Mouse (Mus musculus): ENCODE results near the gene Retreg1. TPM values are rescaled to one million over a fixed set of nuclear protein-coding genes. Genes with fewer than 3 reads are reported as not detected.

Retreg1 gene
- total RNA-seq, 2 experiments from 2014 or later: 101 to 102 TPM

DNA sequence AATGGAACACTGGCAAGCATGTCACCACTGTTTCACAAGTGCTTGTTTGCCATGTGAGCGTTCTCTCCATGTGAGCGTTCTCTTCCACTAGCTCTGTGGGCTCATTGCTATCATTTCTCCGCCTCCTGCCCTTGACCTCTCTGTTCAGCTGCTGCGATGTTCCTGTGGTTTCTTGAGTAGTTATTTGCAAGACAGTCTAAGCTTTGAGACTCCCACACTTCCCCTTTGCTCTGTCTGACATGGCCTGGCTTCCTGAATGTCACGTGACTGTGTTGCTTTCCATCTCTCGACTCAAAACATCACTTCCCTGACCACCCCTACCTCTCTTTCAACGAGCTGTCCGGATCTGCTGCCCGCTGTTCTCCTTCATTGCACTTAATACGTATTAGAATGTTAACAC, 14.5 kb upstream of the Retreg1 start:
- DNase-seq (ENCODE audit: low spot score in 2 of 2): no peak

DNA sequence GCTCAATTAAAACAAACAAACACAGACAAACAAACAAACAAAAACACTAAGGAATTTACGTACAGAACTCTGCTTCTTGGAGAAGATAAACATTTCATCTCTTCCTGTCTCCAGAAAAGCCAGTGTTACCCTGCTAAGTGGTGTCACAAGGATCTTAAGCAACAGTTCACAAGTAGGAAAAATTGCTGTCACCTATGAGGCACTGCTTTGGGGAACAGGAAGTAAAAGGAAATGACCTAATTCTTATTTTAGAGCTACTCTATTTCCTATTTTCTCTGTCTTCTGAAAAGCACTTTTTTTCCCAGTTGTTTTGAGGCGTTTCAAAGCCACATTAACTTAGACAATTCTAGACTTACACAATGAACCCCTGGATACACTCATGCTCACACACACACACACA, 12.6 kb upstream of the Retreg1 start:
- DNase-seq (ENCODE audit: low spot score in 2 of 2): no peak

DNA sequence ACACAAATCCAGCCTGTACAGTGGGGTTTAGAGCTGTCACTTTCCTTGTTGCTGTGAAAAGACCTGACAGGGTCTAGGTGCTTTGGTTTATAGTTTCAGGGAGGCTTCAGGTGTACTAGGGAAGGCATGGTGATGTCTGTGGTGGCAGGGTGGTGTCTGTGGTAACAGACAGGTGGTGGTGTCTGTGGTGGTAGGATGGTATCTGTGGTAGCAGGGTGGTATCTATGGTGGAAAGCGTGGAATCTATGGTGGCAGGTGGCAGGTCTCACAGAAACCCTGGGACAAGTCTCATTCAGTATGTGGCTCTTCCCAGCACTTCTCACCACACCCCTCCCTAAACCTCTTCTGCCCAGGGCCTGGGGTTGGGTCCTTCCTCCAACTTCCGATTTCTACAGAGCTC, 8.7 kb upstream of the Retreg1 start:
- DNase-seq (ENCODE audit: low spot score in 2 of 2): no peak

DNA sequence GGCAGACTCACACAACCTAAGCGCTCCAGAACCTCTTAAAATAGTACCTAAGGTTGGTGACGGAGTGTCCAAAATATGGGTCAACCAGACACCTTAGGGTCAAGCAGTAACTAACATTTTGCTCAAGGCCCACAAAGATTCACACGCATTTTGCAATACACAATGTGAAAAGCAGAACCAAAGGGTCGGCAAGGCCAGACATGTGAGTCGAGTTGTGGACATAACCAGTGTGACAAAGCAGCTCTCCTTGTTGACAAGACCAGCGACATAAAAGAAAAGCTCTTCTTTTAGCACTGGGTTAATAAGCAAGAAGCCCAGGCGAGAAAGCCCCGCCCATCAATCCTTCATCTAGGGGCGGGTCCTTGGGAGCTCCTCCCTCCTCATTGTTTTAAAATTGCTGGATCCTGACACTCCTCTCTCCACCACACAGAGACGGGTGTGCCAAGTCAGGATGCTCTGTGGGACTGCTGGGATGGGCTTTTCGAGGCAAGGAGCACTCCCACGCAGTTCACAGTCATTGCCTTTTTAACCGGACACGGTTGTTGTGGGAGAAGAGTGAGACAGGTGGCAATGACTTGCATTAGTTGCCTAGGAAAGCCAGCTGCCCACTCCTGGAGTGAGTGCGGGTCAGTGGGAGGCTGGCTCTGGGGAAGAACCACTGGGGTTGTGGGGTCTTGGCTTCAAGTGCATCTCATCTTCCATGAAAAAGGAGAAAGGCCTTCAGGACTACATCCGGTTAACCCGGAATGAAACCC, 7.9 kb upstream of the Retreg1 start:
- DNase-seq (ENCODE audit: low spot score in 2 of 2): no peak

DNA sequence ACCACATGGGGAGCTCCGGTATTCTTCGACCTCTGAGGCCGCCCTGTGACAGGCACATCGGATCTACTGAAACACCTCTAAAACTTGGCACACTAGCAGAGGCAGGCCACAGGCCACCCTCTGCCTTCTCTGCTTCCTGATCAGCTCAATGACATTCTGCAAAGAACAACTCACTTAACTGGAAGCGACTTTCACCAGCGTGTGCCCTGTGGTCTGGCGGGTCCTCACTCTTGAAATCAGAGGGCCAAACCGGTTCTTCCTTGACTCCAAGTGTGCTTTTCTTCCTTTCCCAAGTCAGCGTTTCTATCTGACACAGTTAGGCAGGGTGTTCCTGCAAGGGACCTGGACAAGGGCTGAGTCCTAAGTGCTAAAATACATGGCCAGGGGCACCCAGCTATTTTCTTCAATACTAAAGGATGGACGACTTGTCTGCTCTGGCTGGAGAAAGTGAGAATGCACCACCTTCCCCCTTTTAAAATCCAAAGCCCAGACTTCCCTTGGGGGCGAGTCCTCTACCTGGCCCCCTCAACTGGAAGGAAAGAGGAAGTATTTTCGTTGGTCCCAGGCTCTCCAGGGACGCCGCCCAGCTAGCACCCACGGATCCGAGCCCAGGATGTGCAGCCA, 406 bp upstream of the Retreg1 start:
- DNase-seq (ENCODE audit: low spot score in 2 of 2): no peak

DNA sequence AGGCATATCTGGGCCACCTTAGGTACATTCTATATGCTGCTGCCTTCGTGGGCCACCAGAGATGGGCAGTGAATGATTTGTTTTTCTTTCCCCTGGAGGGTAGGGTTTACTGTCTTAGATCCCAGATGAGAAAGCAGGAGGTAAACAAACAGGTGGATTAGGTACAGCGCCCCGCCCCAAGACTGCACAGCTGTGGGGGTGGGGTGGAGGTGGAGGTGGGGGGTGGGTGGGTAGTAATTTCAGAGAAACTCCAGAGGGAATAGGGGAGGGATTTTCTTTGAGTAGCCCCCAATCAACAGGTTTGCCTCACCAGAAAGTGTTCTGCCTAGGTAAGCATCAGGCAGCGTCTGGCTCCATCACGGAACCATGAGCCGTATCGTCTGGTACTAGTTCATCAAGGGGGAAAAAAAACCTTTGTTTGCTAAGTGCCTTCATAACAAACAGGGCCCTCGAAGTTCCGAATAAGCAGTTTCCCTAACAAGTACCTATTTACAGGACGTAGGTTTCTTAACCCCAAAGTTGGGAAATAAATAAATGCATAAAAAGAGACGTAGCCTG, 1.1 kb downstream of the Retreg1 start:
- DNase-seq (ENCODE audit: low spot score in 2 of 2): no peak

DNA sequence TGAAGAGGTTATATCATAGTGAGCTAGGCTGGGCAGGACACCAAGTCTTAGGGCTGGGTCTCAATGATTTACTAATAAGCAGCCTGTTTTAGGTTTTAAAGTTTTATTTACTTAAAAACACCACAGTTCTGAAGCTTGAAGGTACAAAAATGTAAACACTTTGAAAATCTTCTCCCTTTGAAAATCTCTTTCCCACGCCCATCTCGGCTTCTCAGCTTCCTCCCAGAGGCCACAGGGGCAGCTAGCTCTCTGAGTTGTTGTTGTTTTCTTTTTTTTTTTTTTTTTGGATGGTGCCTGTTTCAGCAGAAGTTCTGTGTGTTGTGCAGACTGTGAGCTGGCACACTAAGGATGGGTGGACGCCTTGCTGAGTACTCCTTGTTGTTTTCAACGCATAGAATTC, 1.8 kb downstream of the Retreg1 start:
- DNase-seq (ENCODE audit: low spot score in 2 of 2): no peak

DNA sequence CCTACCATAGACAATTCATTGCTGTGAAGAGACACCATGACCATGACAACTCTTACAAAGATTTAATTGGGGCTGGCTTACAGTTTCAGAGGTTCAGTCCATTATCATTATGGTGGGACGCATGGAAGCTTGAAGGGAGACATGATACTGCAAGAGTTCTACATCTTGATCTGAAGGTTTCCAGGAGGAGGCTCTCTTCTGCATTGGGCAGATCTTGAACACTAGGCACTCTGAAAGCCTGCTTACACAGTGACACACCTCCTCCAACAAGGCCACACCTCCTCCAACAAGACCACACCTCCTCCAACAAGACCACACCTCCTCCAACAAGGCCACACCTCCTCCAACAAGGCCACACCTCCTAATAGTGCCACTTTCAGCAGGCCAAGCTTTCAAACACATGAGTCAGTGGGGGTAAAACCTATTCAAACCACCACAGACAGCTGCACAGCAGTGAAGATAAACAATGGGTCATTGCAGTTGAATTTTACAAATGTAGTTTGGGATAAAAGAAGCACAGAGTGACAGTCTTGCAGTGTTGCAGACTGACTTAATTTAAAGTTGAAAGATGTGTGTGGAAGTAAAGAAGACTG, 4.7 kb downstream of the Retreg1 start:
- DNase-seq (ENCODE audit: low spot score in 2 of 2): no peak

DNA sequence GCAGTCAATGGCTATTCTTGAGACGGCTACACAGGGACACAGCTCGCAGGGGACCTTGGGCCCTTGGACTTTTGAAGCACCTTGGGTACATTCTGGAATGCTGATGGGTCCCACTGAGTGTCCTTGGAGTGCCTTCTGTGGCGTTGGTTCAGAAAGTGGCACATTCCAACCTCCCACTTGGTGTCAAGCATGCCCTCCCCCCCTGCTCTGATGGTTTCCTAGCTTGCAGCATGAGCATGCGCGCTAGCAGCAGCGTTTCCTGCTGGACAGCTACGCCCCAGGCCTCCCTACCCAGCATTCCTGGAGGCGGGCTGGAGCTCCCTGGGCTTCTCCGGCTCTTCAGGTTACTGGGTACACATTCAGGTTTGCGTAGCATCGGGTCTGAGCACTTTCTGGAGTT, 7.6 kb downstream of the Retreg1 start:
- no peak for DNase-seq (ENCODE audit: low spot score in 2 of 2)

DNA sequence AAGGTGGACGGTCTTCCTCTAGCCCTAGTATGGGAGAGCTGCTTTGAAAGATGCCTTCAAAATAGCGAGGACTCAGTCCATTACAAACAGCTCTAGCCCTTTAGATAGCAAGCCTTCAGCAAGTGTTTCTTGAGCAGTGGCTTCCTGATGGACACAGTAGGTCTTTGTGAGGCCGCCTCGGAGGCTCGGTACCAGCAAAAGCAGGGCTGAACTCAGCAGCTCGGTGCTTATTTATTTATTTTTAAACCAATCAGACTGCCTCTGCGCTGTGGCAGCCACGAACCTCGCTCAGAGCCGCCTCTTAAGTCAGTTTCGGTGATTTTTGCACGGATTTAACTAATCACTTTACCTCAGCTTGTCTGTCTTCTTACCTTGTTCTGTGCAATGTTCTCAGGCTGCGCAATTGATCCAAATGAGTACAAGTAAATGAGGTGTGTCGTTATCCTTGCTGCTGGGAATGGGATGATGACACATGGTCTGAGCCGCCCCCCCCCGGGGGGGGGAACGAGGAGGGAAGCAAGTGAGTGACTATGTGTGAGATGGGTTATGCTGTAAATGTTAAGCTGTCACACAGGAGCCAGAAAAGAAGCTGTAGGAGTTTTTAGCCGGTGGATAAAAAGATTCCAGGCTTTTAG, 11.4 kb downstream of the Retreg1 start:
- DNase-seq (ENCODE audit: low spot score in 2 of 2): no peak

DNA sequence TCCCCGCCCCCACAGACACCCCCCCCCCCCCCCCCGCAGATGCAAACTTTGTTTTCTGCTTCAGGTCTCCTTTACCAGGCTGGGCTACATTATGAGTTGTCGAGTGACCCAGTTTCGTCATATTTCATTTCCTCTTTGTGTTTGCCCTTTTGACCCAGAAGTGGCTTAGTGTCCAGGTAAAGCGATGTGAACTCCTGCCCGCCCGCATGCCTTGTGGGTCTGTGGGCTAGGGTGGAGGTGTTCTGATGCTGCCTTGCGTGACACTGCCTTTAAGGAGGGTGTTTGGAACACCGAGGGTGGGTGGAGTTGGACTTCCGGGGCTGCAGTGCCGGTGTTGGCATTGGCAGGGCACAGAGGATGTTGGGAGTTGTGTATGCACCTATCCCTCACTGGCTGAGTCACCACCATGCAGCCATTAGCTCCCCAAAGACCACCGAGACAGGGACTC, 15.7 kb downstream of the Retreg1 start:
- no peak for DNase-seq (ENCODE audit: low spot score in 2 of 2)

DNA sequence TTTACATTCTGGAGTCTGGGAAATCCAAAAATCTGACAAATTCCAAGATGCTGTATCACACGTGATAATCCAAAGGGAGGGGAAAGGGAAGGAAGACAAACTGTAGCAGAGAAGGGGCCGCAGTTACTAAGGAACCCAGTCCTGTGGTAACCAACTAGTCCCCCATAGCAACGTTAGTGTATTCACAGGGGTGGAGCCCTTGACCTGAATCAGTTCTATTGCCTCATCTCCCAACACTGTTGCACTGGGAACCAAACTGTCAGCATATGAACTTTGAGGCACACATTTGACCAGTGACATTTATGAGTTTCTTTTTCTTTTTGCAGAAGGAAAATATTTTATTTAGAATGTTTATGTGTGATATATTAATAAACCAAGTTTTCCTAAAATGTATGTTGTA, 16.5 kb downstream of the Retreg1 start:
- DNase-seq (ENCODE audit: low spot score in 2 of 2): no peak

DNA sequence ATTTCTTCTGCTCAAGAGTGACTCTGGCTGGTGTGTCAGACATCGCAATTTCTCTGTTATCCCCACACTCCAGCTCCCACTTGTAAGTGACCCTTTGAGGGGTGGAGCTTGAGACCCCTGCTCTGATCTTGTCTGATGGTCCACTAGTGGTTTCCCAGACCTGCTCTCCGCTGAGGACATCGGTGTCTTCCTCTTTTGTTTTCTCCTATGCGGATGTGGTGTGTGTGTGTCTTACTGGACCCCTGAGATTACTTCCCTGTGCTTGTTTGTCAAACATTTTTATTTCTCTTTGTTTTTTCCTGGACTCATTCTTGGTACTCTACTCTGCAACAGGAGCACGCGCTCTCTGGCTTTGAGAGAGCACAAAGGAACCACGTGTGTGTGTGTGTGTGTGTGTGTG, 18.9 kb downstream of the Retreg1 start:
- DNase-seq (ENCODE audit: low spot score in 2 of 2): no peak

DNA sequence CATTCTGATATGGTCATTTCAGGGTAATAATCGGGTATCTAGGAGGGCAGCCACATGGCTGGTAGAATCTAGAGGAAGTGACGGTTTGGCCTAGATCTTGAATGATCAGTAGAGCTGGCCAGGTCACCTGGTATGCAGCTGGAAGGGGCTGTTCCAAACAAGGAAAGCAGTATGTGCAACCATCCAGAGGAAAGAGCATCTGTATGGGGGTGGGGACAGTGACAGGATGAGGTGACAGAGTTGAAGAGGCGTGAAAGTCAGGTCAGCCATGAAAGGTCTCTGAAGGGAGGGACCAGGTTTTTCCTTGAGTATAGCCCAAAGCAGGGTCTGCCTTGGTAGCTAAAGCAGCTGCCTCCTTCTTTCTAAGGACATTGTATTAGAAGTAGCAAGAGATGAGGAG, 22.6 kb downstream of the Retreg1 start:
- no peak for DNase-seq (ENCODE audit: low spot score in 2 of 2)

DNA sequence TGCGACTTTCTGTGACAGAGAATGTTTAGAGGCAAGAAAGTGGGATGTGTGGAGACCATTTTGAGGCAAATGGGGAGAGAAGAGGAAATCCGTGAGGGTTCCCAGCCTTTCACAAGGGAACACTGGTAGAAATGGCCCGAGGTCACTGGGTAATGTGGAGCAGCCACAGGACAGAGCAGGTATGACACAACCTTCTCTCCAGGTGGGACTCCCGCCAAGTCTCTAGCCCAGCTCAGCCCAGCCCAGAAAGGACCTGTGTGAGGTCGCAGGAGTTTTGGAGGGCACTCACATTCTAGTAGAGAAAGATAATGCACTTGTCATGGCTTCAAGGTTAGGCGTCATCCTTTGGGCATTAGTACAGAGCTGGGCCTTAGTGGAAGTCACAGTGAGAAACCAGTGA, 23.1 kb downstream of the Retreg1 start:
- DNase-seq (ENCODE audit: low spot score in 2 of 2): no peak

DNA sequence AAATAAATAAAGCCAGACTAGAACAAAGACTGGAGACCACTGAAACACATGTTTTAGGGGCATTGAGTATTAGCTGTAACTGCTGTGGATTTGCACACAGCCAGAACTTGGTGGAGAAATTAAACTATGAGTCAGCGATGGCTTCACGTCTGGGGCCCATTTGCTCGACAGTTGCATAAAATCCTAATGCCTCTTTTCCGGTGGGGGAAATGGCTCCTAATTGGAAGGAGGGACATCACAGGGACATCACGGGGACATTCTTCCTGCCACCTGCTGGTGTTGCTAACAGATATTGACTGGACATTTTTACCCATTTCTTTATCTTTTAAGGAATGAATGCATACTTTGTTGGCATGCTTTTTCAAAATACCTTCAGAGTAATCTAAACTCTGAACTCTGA, 26.1 kb downstream of the Retreg1 start:
- DNase-seq (ENCODE audit: low spot score in 2 of 2): no peak

DNA sequence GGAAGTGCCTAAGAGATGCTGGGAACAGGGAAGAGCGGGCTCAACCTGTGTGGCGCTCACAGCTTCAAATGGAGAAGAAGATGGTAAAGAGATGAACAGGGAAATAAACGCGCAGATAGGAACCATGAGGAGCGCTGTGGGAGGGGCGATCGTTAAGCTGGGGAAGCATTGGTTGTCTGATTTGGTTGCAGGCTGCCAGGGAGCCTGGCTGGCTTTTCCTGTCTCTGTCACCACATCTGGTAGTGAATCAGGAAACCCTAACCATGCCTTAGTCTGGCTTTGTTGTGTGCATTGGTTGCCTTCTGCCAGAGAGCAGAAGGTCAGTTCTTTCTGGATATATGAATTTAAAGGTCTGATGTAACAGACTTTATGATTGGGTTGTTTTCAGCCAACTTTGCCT, 28.5 kb downstream of the Retreg1 start:
- no peak for DNase-seq (ENCODE audit: low spot score in 2 of 2)

DNA sequence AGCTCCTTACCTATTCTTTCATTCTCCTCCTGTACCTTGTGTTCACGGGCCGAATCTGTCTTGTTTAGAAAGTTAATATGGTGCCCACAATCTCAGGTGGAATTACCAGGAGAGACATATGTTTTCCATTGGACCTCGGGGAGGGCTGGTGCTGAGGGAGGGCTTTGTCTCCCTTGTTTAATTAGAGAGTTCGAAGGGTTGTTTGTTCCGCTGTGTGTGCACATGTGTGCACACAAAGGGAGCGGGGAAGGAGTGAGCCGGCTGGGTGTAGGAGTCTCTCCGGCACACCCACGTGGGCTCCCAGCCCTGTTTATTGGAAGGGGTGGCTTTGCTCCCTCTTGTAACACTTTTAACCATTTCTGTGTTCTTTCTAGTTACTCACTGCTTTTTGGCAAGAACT, 29.1 kb downstream of the Retreg1 start:
- no peak for DNase-seq (ENCODE audit: low spot score in 2 of 2)

DNA sequence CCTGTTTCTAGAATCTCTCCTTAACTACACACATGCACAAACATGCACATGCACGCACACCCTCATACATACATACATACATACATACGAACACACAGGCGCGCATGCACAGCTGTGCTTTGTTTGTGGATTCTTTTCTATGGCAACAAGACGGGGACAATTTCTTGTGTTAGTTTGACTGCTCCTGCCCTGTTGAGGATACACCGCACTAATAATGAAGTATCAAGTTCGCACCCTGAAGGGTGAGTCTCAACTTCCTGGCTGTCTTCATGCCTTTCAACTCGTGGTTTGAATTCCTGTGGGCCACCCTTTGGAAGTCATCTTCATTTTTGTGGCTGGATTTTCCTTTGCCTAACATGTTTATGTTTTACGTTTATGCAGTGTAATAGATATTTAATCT, 29.7 kb downstream of the Retreg1 start:
- DNase-seq (ENCODE audit: low spot score in 2 of 2): no peak

DNA sequence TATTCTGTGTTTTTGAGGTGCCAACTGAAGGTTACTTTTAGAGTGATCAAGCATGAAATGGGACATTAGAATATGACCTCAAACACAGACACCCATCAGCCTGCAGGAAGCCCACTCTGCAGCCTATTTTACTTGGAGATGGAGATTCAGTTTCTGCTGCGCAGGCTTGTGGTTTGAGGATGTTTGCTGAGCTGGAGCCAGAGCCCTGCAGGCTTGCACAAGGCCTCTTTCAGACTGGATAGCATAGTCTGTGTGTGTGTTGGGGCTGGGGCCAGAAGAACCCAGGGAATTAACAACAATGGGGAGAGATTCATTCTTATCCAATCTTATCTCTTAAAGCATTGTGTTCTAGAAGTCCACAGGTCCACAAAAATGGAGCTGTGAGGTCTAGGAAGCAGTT, 30.6 kb downstream of the Retreg1 start:
- DNase-seq (ENCODE audit: low spot score in 2 of 2): no peak

DNA sequence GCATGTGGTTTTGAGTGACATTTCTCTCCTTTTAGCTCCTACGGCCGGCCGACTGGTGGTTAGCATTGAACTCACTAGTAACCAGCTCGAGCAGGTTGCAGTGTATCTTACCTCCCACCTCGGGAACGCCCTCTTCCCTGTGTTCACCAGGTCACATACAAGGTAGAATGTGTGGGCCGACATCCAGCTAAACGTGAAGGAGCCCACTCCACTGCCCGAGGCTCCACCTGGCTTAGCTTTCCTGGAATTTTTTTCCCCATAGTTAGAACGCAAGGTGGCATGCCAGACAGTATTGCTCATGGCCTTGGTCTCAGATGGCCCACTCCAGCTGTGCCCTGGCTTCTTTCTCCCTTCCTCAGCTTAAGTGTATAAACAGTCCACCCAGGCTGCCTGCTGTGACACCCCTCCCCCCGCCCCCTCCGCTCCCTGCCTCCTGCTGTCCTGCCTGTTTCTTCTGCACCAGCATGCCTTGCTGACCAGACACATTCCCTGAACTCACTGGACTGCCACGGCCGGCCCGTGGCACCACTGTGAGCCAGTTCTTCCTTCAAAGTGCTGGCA, 33.7 kb downstream of the Retreg1 start:
- DNase-seq (ENCODE audit: low spot score in 2 of 2): no peak

DNA sequence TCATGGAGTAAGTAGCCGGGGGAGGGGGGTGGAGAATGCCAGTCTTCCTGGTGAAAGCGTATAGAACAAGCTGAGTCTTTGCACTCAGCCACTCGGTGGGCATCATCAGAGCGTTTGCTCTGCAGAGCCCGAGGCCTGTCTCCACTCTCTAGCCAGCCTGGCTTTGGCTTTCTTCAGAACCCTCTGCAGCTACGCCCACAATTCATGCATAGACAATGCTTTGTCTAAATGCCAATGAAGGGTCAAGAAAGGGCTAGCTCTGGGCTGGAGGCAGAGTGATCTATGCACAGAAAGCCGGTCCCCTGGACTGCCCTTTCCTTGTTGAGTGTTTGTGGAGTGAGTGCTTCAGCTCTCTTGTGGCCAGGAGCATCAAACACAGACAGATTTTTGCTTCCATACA, 34.8 kb downstream of the Retreg1 start:
- DNase-seq (ENCODE audit: low spot score in 2 of 2): no peak
